Mouse (Mus musculus) testis, postnatal 10 days (tissue): ENCODE measurements around the gene Zfp609.
"Not testable (repeated sequence)": the region's sequence is repeated elsewhere in the genome, so short reads cannot be mapped to it uniquely, and the experiment has no call there.

Experiments used
- DNase-seq: peaks from one replicate; pipeline ENCODE4 v3.0.0; 2021; ENCODE audit warnings: low spot score

Gene Zfp609

GRCm38 (mm10) chr9:65812841-65813240, 14.5 kb downstream of the Zfp609 start:
- no peak for DNase-seq

- DNase-seq: no peak
Observed at GRCm38 (mm10) chr9:65811784-65812183, 15.6 kb downstream of the Zfp609 start.

GRCm38 (mm10) chr9:65807818-65808217, 19.5 kb downstream of the Zfp609 start:
- no peak for DNase-seq

- DNase-seq: no peak
Observed at GRCm38 (mm10) chr9:65807251-65807650, 20.1 kb downstream of the Zfp609 start.

- DNase-seq: no peak
Observed at GRCm38 (mm10) chr9:65799770-65800169, 27.6 kb downstream of the Zfp609 start.

- DNase-seq: no peak
Observed at GRCm38 (mm10) chr9:65795651-65796050, 31.7 kb downstream of the Zfp609 start.

- no peak for DNase-seq
Observed at GRCm38 (mm10) chr9:65794313-65794712, 33.1 kb downstream of the Zfp609 start.

GRCm38 (mm10) chr9:65793506-65793905, 33.9 kb downstream of the Zfp609 start:
- DNase-seq: no peak

GRCm38 (mm10) chr9:65793086-65793485, 34.3 kb downstream of the Zfp609 start:
- DNase-seq: no peak

- no peak for DNase-seq
Observed at GRCm38 (mm10) chr9:65791846-65792245, 35.5 kb downstream of the Zfp609 start.

- no peak for DNase-seq
Observed at GRCm38 (mm10) chr9:65791106-65791505, 36.3 kb downstream of the Zfp609 start.

GRCm38 (mm10) chr9:65789788-65790187, 37.6 kb downstream of the Zfp609 start:
- no peak for DNase-seq

- DNase-seq: no peak
Observed at GRCm38 (mm10) chr9:65788556-65788955, 38.8 kb downstream of the Zfp609 start.

- DNase-seq: no peak
Observed at GRCm38 (mm10) chr9:65787829-65788344, 39.5 kb downstream of the Zfp609 start.

GRCm38 (mm10) chr9:65786885-65787787, 40.2 kb downstream of the Zfp609 start:
- peak; percentile 43 for DNase-seq

- no peak for DNase-seq
Observed at GRCm38 (mm10) chr9:65785772-65786368, 41.5 kb downstream of the Zfp609 start.

- DNase-seq: not testable (repeated sequence)
Observed at GRCm38 (mm10) chr9:65779619-65780018, 47.7 kb downstream of the Zfp609 start.

GRCm38 (mm10) chr9:65776874-65777432, 50.4 kb downstream of the Zfp609 start:
- no peak for DNase-seq

GRCm38 (mm10) chr9:65776137-65776872, 51.1 kb downstream of the Zfp609 start:
- no peak for DNase-seq

GRCm38 (mm10) chr9:65773783-65774182, 53.6 kb downstream of the Zfp609 start:
- no peak for DNase-seq

- no peak for DNase-seq
Observed at GRCm38 (mm10) chr9:65771011-65771664, 56.2 kb downstream of the Zfp609 start.

GRCm38 (mm10) chr9:65762728-65763127, 64.6 kb downstream of the Zfp609 start:
- no peak for DNase-seq
